Mouse (Mus musculus) testis, adult 2 months (tissue): ENCODE measurements around the gene Sorcs3. TPM values are rescaled to one million over a fixed set of nuclear protein-coding genes. Genes with fewer than 3 reads are reported as not detected.

Experiments
- H3K27ac ChIP-seq: fragments of 200-500 bp; 2 replicates; pipeline ENCODE4 v1.5.1; 2012; ENCODE audit warnings: low read depth, low read length; ENCODE audit not compliant: control insufficient read depth, insufficient read depth
- H3K27me3 ChIP-seq: fragments of 200-500 bp; 2 replicates; pipeline ENCODE4 v1.6.1; 2012; ENCODE audit warnings: mild to moderate bottlenecking, low read length, moderate library complexity; ENCODE audit not compliant: control insufficient read depth, insufficient read depth
- H3K36me3 ChIP-seq: fragments of 200-500 bp; 2 replicates; pipeline ENCODE4 v1.6.1; 2012; ENCODE audit warnings: mild to moderate bottlenecking, low read length; ENCODE audit not compliant: control insufficient read depth, insufficient read depth
- H3K4me1 ChIP-seq: fragments of 200-500 bp; 2 replicates; pipeline ENCODE4 v1.6.1; 2012; ENCODE audit warnings: low read length; ENCODE audit not compliant: control insufficient read depth, insufficient read depth
- H3K4me3 ChIP-seq: fragments of 200-500 bp; 2 replicates; pipeline ENCODE4 v1.5.1; 2012; ENCODE audit warnings: low read depth, mild to moderate bottlenecking, low read length, moderate library complexity, mixed read lengths; ENCODE audit not compliant: control insufficient read depth
- CTCF ChIP-seq: fragments of 200-500 bp; IDR thresholded peaks from 2 replicates; pipeline ENCODE4 v1.5.1; 2012; ENCODE audit warnings: low read depth, mild to moderate bottlenecking, inconsistent platforms, low read length, moderate library complexity; ENCODE audit not compliant: control insufficient read depth, insufficient read depth, insufficient replicate concordance
- POLR2A ChIP-seq: fragments of 200-500 bp; IDR thresholded peaks from 2 replicates; pipeline ENCODE4 v1.6.1; 2012; ENCODE audit warnings: low read depth, mild to moderate bottlenecking, inconsistent platforms, low read length, moderate library complexity; ENCODE audit not compliant: control insufficient read depth
- polyA plus RNA-seq: library from polyadenylated mRNA; depleted of rRNA; stranded (reverse); fragments of >200 nt; gene quantifications from 2 replicates; pipeline ENCODE4 v1.2.3, GENCODE M21; 2012

Gene Sorcs3
- polyA plus RNA-seq, 1 experiment: 0.22 TPM

DNA sequence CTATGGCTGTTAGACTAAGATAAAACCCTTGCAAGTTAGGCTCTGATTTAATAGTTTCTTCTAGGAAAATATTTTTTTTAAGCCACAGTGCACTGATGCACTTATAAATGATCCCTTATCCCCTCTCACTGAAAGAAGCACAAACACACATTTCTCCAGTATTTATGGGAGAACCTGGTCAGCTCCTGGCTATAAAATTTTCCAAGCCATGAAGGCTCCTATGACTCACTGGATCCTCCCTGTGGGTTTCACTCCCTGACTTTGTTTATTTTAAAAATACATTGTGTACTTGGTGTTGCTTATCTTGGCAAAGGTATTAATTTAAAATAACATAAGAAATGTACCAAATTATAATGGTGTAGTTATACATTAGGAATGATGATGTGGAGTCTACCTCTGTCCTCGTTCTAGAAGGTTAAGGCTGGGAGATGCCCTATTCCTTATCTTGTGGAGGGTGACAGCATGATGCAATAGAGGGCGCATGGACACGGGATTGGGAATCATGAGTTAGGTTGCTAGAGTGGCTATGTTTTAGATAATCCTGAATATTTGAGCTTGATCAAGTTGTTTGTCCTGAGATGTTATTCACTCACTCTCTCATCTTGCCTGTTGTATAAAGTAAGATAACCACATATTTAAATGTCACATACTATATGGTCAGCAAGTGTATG is 573.4 kb downstream of the Sorcs3 start:
- TF ChIP-seq POLR2A (no peak), CTCF (no peak)
- H3K27me3 ChIP-seq: no peaks in the 10 kb centered on the region
- no peaks in the 10 kb centered on the region for H3K36me3 ChIP-seq

DNA sequence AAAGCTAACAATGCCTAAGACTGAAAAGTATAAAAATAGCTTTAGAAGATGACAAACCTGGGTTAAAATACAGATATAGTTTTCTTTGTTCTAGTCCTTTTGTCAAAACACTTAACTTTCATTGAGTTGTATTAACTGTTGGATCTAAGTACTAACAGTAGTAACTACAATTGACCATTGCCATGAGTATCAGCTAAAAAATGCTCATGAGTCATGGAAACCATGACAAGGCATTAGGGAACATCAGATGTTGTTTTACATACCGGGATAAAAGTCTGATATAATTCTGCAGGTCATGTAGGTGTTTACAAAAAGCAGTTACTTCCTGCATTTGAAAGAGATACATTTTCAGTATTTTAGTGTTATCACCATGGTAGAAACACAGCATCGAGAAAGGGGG is 575.0 kb downstream of the Sorcs3 start:
- H3K27me3 ChIP-seq: no peaks in the 10 kb centered on the region
- H3K4me3 ChIP-seq: no peak overlapping the region
- TF ChIP-seq POLR2A: no peak
- TF ChIP-seq CTCF: no peak
- no peak overlapping the region for H3K27ac ChIP-seq
- H3K4me1 ChIP-seq: no peaks in the 10 kb centered on the region
- H3K36me3 ChIP-seq: no peaks in the 10 kb centered on the region

More for the DNA sequence above, 573.4 kb downstream of the Sorcs3 start:
- Histone ChIP-seq H3K4me3 (no peak overlapping the region), H3K27ac (no peak overlapping the region), H3K4me1 (no peaks in the 10 kb centered on the region)

DNA sequence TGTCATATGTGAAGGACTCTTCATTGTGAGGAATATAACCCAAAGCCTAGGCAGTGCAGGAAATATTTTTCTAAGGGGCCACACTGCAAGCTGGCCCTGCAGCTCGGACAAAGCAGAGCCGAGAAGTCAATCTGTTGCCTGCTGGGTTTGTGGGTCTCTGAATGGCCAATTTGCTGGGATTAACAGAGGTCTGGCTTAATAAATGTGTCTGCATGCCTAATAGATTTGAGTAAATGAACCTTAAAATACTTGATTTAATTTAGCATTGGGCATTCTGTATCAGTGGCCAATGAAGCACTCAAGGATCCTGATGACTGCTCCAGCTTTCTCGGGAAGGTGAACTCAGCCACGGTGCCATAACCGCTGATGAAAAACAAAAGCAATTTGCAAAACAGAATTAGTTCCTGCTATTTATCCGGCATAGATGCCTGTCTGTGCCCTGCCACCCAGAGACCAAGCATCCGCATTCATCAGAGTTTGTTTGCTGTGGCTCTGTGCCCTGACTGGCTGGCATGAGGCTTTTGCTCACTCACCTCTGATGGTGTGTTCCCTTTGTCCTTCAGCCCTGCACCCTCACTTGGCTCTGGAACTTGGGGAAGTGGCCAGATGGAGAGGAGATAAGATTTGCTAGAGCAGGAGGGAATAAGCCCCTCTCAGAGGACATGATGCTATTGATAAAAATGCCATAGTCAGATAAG is 576.3 kb downstream of the Sorcs3 start:
- Histone ChIP-seq H3K36me3 (no peaks in the 10 kb centered on the region), H3K4me3 (no peak overlapping the region), H3K27me3 (no peaks in the 10 kb centered on the region), H3K4me1 (no peaks in the 10 kb centered on the region), H3K27ac (no peak overlapping the region)
- TF ChIP-seq POLR2A: no peak
- TF ChIP-seq CTCF: no peak

DNA sequence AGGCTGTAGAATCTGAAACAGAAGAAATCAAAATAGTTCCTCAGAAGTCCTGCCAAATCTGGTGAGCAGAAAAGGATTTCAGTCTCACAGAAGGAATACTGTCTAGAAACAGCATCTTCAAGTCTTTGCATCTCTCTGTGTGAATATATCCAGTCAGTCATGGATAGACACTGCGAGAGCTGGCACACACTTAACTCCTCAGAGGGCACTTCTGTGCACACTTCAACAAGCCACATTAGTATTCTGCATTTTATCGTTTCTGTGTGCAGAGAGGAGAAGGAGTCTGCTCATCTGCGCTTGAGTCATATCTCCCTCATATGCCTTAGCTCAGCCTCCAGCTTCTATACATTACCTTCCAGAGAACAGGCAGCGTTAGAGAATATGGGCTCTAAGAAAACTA is 581.4 kb downstream of the Sorcs3 start:
- H3K36me3 ChIP-seq: no peaks in the 10 kb centered on the region
- H3K4me1 ChIP-seq: no peaks in the 10 kb centered on the region
- TF ChIP-seq POLR2A (no peak), CTCF (no peak)
- no peak overlapping the region for H3K27ac ChIP-seq
- no peaks in the 10 kb centered on the region for H3K27me3 ChIP-seq
- H3K4me3 ChIP-seq: no peak overlapping the region

DNA sequence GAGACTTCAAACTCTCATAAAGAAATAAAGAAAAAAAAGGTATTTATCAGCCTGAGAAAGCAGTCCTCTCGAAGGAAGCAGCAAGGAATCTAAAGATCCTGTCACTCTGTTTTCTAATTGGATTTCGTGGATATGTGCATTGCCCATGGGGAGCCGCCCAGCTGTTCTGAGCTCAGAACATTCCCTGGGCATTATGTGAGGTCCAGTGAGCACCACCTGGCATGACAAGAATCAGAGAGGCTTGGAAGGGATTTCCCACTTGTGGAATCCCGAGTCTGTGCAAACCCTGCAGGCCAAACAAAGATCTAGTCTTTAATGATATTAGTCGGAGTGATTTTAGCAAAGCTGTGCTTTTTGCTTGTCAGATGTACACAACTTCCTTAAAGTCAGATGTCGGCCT is 598.7 kb downstream of the Sorcs3 start:
- Histone ChIP-seq H3K4me1 (peaks cover 3% of the 10 kb centered on the region), H3K27ac (no peak overlapping the region), H3K27me3 (no peaks in the 10 kb centered on the region), H3K36me3 (no peaks in the 10 kb centered on the region), H3K4me3 (no peak overlapping the region)
- TF ChIP-seq CTCF: no peak
- no peak for TF ChIP-seq POLR2A

DNA sequence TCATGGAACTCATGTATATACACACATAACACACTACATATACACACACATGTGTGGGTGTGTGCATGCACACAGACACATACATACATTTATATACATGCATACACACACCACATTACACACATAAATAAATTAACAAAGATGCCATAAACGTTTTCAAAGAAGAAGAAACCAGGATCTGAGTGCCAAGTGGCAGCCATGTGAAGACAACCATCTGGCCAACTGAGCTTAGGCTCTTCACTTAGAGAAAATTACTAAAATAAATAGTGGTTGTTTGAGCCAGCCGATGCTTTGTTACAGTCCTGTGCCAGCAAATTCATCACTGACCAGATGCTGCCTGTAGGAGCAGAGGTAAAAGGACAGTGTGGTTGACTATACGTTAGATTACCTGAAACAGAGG is 605.7 kb downstream of the Sorcs3 start:
- Histone ChIP-seq H3K4me1 (no peaks in the 10 kb centered on the region), H3K27ac (no peak overlapping the region), H3K27me3 (no peaks in the 10 kb centered on the region), H3K4me3 (no peak overlapping the region), H3K36me3 (no peaks in the 10 kb centered on the region)
- TF ChIP-seq CTCF: no peak
- no peak for TF ChIP-seq POLR2A

DNA sequence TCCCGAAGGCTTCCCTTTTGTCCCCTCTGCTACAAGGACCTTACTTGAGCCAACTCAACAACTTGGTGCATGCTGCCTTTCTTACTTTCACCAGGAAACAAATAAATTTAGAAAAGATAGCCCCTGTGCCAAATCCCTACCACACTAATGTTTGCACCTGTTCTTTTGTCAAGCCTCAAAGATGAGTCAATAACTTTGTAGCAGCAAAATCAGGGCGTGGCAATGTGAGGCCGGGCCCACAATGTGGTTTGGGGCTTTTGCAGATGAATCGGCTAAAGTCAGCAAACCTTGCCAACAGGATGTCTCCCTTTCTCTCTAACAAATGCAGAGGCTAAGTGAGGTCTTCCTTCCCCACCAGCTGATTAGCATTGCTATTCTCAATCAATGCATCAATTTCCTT is 608.0 kb downstream of the Sorcs3 start:
- Histone ChIP-seq H3K4me1 (no peaks in the 10 kb centered on the region), H3K27ac (no peak overlapping the region), H3K4me3 (no peak overlapping the region), H3K36me3 (no peaks in the 10 kb centered on the region), H3K27me3 (no peaks in the 10 kb centered on the region)
- TF ChIP-seq CTCF: no peak
- no peak for TF ChIP-seq POLR2A

DNA sequence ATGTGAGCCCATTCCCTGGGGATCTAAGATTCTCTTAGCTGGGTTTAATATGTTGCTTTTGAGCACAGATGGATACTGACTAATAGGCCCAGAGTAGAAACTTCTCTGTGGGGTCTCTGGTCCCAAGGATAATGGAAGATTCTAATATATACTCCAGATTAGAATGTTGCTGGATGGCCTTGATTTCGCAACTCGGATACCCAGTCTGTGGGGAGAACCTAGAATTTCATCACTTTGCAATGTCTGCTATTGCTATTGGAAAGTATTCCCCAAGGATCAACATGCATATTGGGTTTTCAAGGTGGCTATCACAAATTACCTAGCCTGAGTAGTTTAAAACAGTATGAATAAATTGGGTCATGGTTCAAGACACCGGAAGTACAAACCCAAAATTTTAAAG is 609.2 kb downstream of the Sorcs3 start:
- no peak overlapping the region for H3K27ac ChIP-seq
- H3K36me3 ChIP-seq: no peaks in the 10 kb centered on the region
- H3K4me3 ChIP-seq: no peak overlapping the region
- no peaks in the 10 kb centered on the region for H3K27me3 ChIP-seq
- no peaks in the 10 kb centered on the region for H3K4me1 ChIP-seq
- TF ChIP-seq CTCF: no peak
- TF ChIP-seq POLR2A: no peak
